Mouse (Mus musculus): ENCODE measurements around the gene Sap30l. TPM values are rescaled to one million over a fixed set of nuclear protein-coding genes. Genes with fewer than 3 reads are reported as not detected.

The Sap30l gene
- 5.0 TPM for polyA plus RNA-seq (2017; shearing (Covaris generic))

GRCm38 (mm10) chr11:57800971-57801765 is at the start of gene Sap30l:
TSS of gene Sap30l (plus strand) at chr11:57801637.

DNA sequence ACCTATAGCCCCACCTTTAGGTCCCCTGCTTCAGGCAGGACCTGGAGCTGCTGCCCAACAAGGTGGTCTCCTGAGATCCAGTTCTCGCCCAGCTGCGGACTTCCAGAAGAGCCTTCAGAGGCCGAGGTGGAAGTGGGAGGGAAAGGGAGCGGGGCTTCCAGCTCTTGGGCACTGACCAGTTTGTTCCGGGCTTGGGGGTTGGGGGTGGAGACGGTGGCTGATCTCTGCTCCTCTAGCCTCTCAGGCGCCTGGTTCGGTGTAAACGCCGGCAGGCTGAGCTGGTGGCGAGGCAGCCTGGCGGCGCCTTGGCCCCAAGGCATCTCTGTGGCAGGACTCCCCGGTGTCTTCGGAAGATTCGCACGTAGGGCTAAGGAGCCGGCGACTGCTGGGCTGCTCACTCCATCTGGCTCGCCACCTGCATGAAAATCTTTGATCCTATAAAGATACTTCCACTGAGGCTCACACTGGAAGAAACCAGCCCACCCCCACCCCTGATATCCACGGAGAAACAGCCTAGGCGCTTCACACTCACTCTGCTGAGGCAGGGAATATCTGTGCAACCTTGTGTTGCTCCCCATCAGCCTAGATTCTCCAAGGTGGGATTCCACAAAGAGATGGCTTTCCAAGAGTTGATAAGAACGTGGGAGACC is 31.2 kb downstream of the Sap30l start, which contains the start of gene Hand1:
Hand1 (minus strand) TSS at position 267 of the 650 bp plus-strand sequence.

Other genes with a start within 250 kb of the Sap30l start
- 11.3 TPM for gene Galnt10, start 156.2 kb upstream of the Sap30l start, polyA plus RNA-seq (2017; shearing (Covaris generic))
- not detected for gene Hand1, start 31.2 kb downstream of the Sap30l start, polyA plus RNA-seq (2017; shearing (Covaris generic))
- 13.5 TPM for gene Larp1, start 207.4 kb downstream of the Sap30l start, polyA plus RNA-seq (2017; shearing (Covaris generic))

All from inflammation-experienced regulatory T-cells, adult 16 weeks (primary cell).